Mouse (Mus musculus) bone marrow, adult 2 months (tissue): ENCODE data around the gene A830031A19Rik. TPM values are rescaled to one million over a fixed set of nuclear protein-coding genes. Genes with fewer than 3 reads are reported as not detected.

Experiments
- H3K27ac ChIP-seq: fragments of 200-500 bp; 2 replicates; pipeline ENCODE4 v1.5.1; 2012; ENCODE audit warnings: low read depth, mild to moderate bottlenecking, control low read depth, inconsistent platforms, low read length; ENCODE audit not compliant: control insufficient read depth, poor library complexity, insufficient read depth
- H3K4me1 ChIP-seq: fragments of 200-500 bp; 2 replicates; pipeline ENCODE4 v1.6.1; 2011; ENCODE audit warnings: low read length; ENCODE audit not compliant: control insufficient read depth, insufficient read depth
- H3K4me3 ChIP-seq: fragments of 200-500 bp; replicated peaks from 2 replicates; pipeline ENCODE3; 2011; ENCODE audit warnings: mild to moderate bottlenecking, low read depth, low read length, control low read depth; ENCODE audit not compliant: control insufficient read depth
- CTCF ChIP-seq: fragments of 200-500 bp; IDR thresholded peaks from 2 replicates; pipeline ENCODE4 v1.5.1; 2011; ENCODE audit warnings: low read length, control low read depth; ENCODE audit not compliant: control insufficient read depth, insufficient read depth
- POLR2A ChIP-seq: fragments of 200-500 bp; IDR thresholded peaks from 2 replicates; pipeline ENCODE4 v1.6.1; 2011; ENCODE audit warnings: low read depth, mild to moderate bottlenecking, control low read depth, low read length, borderline replicate concordance; ENCODE audit not compliant: control insufficient read depth
- WGBS: fragments of 180-500 bp; shearing (Covaris S2); methylation state at CpG from one replicate; pipeline ENCODE4 v1.1.7; 2018; 5-methylcytosine and 5-hydroxymethylcytosine counted together
- polyA plus RNA-seq: library from polyadenylated mRNA; stranded (reverse); fragments of >200 nt; gene quantifications from 2 replicates; pipeline ENCODE4 v1.2.4, GENCODE M21; 2011; ENCODE audit warnings: low replicate concordance; ENCODE audit not compliant: missing spikeins, insufficient read depth, insufficient read length

The A830031A19Rik gene
- polyA plus RNA-seq, 1 experiment, result not detected

DNA sequence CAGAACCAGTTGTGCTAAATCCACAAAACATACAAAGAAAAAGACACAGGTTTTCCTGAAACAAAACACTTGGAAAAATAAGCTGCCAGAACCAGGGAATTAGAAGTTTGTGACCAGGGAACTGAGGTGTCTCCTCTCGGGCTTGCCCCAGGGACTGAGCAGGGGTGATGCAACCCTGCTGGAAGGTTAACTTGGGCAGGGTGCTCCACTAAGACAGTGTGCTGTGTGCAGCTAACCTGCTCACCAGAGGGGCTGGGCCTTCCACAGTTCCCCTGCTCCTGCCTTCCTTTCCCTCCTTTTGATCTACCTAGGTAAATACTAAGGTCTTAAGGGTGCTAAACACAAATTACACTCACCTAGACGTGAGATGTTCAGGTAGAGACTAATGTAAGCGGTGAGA, 17.8 kb upstream of the A830031A19Rik start:
- TF ChIP-seq CTCF (no peak), POLR2A (no peak)
- H3K4me3 ChIP-seq, result no peak overlapping the region
- 62% methylated on average over 3 of the region's 3 CpGs for WGBS
- H3K4me1 ChIP-seq, result no peaks in the 10 kb centered on the region; the same call in 1 of the 2 replicates
- no peak overlapping the region for H3K27ac ChIP-seq

DNA sequence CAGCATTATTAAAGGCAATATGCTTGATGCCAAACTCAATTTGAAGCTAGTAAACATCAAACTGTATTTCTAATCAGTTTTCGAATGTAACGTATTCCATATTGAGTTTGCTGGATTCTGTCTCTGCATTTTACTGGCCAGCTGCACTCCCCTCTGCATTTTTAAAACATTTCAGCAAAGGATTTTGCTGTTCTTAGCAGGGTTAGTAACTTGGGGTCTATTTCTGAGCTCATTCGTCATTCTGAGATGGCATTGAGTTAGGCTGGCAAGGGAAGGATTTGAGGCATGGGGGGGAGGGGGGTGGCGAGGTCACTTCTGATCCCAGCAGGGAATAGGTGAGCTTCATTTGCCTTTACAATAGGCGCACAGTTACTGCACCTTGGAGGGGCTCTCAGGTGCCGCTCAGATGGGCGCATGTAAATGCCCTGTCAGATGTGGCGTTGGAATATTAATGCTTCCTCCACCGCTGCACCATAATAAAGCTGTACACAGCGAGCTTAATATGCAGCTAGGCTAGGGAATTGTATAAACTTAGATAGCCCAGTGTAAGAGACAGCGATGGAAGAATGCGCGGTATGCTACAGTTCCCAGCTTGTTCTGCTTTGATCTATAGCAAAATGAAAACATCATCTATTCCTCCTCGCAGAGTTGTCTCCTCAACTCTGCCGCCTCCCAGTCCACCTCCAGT, 16.7 kb upstream of the A830031A19Rik start:
- WGBS, result 92% methylated on average over 15 of the region's 15 CpGs
- Histone ChIP-seq H3K27ac (no peak overlapping the region), H3K4me1 (peaks cover under 1% of the 10 kb centered on the region; the same call in 1 of the 2 replicates), H3K4me3 (no peak overlapping the region)
- TF ChIP-seq CTCF (no peak), POLR2A (no peak)

DNA sequence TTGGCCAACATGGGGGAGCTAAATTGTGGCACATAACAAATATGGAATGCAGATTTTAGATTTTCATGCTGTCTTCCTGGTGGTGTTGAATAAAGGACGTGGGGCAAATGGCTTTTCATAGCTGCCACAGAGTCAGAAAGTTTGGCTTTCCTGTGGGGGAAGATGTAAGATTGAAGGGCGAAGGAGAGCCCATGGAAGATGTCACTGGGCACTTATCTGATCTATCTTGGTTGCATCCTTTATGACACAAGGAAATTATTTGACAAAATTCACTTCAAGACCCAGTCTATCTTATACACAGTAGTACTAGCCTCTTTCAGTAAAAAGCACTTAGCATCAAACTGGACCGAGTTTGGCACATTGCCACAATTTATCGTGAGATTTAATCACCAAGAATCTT, 15.6 kb upstream of the A830031A19Rik start:
- peaks cover 2% of the 10 kb centered on the region; the same call in 1 of the 2 replicates for H3K4me1 ChIP-seq
- 70% methylated on average over 4 of the region's 4 CpGs for WGBS

DNA sequence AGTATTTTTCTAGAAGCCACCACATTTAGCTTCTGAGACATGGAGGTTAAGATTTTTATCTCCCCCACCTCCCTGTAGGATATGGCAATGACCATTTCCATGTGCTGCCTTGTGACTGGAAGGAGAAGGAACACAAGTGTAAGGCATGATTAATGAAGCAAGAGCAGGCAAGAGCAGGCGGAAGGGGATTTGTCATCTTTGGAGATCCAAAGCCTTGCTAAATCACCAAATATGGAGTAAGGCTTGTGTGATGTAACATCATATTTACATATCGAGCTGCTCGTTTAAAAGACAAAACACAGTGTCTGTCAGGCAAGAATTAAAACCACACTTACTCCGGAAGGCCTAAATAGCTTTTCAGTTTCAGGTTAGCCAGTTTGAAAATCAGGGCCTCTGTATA, 12.2 kb upstream of the A830031A19Rik start:
- H3K4me3 ChIP-seq, result no peak overlapping the region
- no peak overlapping the region for H3K27ac ChIP-seq
- TF ChIP-seq POLR2A, result no peak
- TF ChIP-seq CTCF, result no peak
- WGBS, result 23% methylated on average over 4 of the region's 4 CpGs
- H3K4me1 ChIP-seq, result peaks cover 4% of the 10 kb centered on the region; the same call in 1 of the 2 replicates

More for the DNA sequence above, 15.6 kb upstream of the A830031A19Rik start:
- H3K27ac ChIP-seq, result no peak overlapping the region
- no peak overlapping the region for H3K4me3 ChIP-seq
- TF ChIP-seq CTCF (no peak), POLR2A (no peak)

DNA sequence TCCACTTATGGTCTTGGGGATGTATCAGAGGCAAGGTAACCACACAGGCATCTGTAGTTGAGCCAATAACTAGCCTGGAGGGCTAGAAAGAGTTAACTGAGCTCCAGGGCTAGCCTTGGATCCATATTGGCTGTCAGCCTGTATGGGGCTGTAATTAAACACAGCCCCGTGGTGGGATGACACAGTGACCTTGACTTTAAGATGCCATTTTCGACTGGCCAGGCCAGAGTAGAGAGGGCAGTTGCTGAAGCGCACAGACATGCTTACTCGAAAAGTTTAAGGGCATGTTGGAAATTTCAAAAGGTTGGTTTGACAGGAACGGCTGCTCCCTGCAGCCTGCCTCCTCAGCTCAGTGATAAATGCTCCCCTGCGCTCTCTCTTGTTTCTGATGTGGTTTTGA, 11.1 kb upstream of the A830031A19Rik start:
- TF ChIP-seq POLR2A (no peak), CTCF (no peak)
- H3K27ac ChIP-seq, result no peak overlapping the region
- H3K4me3 ChIP-seq, result no peak overlapping the region
- 50% methylated on average over 6 of the region's 6 CpGs for WGBS
- H3K4me1 ChIP-seq, result peaks cover 4% of the 10 kb centered on the region; the same call in 1 of the 2 replicates

DNA sequence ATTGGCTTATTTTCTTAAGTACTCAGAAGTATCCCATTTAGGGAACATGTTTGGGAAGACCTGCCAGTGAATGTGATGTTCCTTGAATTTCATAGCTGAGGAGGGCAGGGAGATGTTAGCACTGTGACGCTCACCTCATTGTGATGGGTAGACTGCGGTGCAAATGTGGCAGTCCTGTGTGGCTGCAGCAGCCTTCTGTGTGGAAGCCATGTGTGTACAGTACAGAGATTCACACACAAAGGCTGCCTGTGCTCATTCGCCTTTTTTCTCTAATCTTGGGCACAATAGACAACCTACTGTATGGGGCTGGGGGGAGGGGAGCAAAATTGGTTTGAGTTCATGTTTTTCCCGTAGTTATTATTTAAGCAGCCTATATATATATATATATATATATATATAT, 9.7 kb upstream of the A830031A19Rik start:
- TF ChIP-seq CTCF, result no peak
- TF ChIP-seq POLR2A, result no peak
- Histone ChIP-seq H3K4me3 (no peak overlapping the region), H3K27ac (no peak overlapping the region), H3K4me1 (peaks cover 4% of the 10 kb centered on the region; the same call in 1 of the 2 replicates)
- 58% methylated on average over 4 of the region's 4 CpGs for WGBS

DNA sequence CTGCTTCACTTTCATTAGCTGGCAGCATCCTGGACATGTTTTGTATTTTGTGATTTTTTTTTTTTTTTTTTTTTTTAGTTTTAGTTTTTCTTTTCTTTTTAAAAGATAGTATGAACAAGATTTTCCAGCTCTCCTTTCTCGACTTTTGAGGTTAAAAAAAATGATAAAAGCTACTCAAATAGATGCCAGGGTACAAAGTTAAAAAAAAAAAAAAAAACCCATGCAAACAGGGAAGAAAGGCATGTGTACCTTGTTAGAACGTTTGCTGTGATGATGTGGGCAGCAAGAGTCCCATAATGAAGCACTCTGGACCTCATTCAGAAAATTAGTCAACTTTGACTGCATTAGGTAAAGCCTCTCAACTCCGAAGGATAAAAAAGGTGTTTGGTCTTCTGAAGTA, 9.2 kb upstream of the A830031A19Rik start:
- Histone ChIP-seq H3K27ac (no peak overlapping the region), H3K4me1 (peaks cover 4% of the 10 kb centered on the region; the same call in 1 of the 2 replicates), H3K4me3 (no peak overlapping the region)
- 23% methylated on average over 3 of the region's 3 CpGs for WGBS
- TF ChIP-seq CTCF (no peak), POLR2A (no peak)

DNA sequence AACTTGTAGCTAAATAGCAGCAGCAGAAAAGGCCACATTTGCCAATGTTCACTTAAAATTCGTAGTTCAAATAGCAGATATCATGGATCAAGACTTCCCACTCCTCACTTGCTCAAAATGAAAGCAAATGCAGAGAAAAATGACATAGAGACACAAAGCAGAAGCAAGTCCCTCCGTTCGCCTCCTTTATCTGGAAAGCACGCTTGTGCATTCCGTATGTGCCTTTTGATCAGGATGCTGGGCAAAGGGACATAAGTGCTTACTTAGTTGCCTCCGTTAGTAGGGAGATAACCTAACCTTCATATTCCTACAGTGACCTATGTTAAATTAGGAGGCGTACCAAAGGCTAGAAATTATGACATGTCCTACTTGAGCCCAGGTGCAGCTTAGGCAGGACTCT, 8.6 kb upstream of the A830031A19Rik start:
- H3K27ac ChIP-seq, result no peak overlapping the region
- 6% methylated on average over 7 of the region's 7 CpGs for WGBS
- peak overlapping the region; percentile 38 for H3K4me3 ChIP-seq
- TF ChIP-seq POLR2A (no peak), CTCF (no peak)
- peaks cover 4% of the 10 kb centered on the region; the same call in 1 of the 2 replicates for H3K4me1 ChIP-seq
